Mouse (Mus musculus) small intestine, adult 2 months (tissue): Measurements from ENCODE around the gene Slc8a1. TPM values are rescaled to one million over a fixed set of nuclear protein-coding genes. Genes with fewer than 3 reads are reported as not detected.

Source experiments
- H3K27ac ChIP-seq: fragments of 200-500 bp; 2 replicates; pipeline ENCODE4 v1.5.1; 2012; ENCODE audit warnings: low read depth, low read length, control low read depth, inconsistent platforms; ENCODE audit not compliant: insufficient read depth
- H3K27me3 ChIP-seq: fragments of 200-500 bp; 2 replicates; pipeline ENCODE4 v1.6.1; 2012; ENCODE audit warnings: mild to moderate bottlenecking, moderate library complexity, low read length, inconsistent platforms; ENCODE audit not compliant: control insufficient read depth, insufficient read depth
- H3K36me3 ChIP-seq: fragments of 200-500 bp; 2 replicates; pipeline ENCODE4 v1.6.1; 2012; ENCODE audit warnings: mild to moderate bottlenecking, low read length, control low read depth, inconsistent platforms; ENCODE audit not compliant: control insufficient read depth, insufficient read depth
- H3K4me1 ChIP-seq: fragments of 200-500 bp; 2 replicates; pipeline ENCODE4 v1.6.1; 2012; ENCODE audit warnings: low read length, inconsistent platforms, mixed read lengths; ENCODE audit not compliant: control insufficient read depth, insufficient read depth, insufficient read length
- H3K4me3 ChIP-seq: fragments of 200-500 bp; 2 replicates; pipeline ENCODE4 v1.5.1; 2012; ENCODE audit warnings: low read depth, mild to moderate bottlenecking, control low read depth, inconsistent platforms, low read length, moderate library complexity
- CTCF ChIP-seq: fragments of 200-500 bp; IDR thresholded peaks from 2 replicates; pipeline ENCODE4 v1.5.1; 2012; ENCODE audit warnings: low read depth, mild to moderate bottlenecking, control low read depth, inconsistent platforms, low read length, moderate library complexity, mixed read lengths; ENCODE audit not compliant: insufficient replicate concordance, insufficient read length; ENCODE audit errors: extremely low read depth
- POLR2A ChIP-seq: fragments of 200-500 bp; IDR thresholded peaks from 2 replicates; pipeline ENCODE4 v1.6.1; 2012; ENCODE audit warnings: low read depth, mild to moderate bottlenecking, control low read depth, inconsistent platforms, low read length, moderate library complexity
- WGBS: fragments of 180-500 bp; shearing (Covaris S2); methylation state at CpG from one replicate; pipeline ENCODE4 v1.1.7; 2018; 5-methylcytosine and 5-hydroxymethylcytosine counted together
- polyA plus RNA-seq: library from polyadenylated mRNA; depleted of rRNA; stranded (reverse); fragments of >200 nt; gene quantifications from 2 replicates; pipeline ENCODE4 v1.2.3, GENCODE M21; 2012

Slc8a1 gene
- polyA plus RNA-seq, 1 experiment, result 1.0 TPM

- Histone ChIP-seq H3K27me3 (no peaks in the 10 kb centered on the region), H3K4me1 (no peaks in the 10 kb centered on the region), H3K4me3 (no peak overlapping the region), H3K36me3 (no peaks in the 10 kb centered on the region), H3K27ac (peak overlapping the region; percentile 25; the same call in 1 of the 2 replicates)
- WGBS, result 78% methylated on average over 2 of the region's 2 CpGs
- TF ChIP-seq CTCF (no peak), POLR2A (no peak)
Observed at GRCm38 (mm10) chr17:81737779-81738178, 398 bp downstream of the Slc8a1 start.

DNA sequence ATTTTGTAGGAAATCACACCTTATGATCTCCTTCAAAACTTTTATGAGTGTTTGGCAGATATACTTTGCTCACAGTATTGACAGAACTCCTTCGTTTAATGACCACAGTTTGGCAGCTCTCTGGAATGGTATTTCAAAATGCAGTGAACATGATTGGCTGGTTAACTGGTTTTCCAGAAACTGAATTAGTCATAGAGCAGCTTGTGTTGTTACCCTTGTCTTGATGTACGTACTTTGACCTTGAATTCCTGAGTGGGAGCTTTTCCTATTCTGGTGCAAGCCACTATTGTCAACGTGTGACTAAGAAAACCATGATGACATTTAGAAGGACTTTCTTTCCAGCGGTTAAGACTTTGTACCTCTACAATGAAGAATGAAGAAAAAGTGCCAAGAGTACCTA, 868 bp downstream of the Slc8a1 start:
- no peaks in the 10 kb centered on the region for H3K36me3 ChIP-seq
- no peaks in the 10 kb centered on the region for H3K4me1 ChIP-seq
- H3K27me3 ChIP-seq, result no peaks in the 10 kb centered on the region
- H3K27ac ChIP-seq, result no peak overlapping the region
- H3K4me3 ChIP-seq, result no peak overlapping the region
- WGBS, result 61% methylated on average over 4 of the region's 4 CpGs
- no peak for TF ChIP-seq CTCF
- TF ChIP-seq POLR2A, result no peak

- Histone ChIP-seq H3K4me1 (no peaks in the 10 kb centered on the region), H3K27ac (no peak overlapping the region), H3K4me3 (no peak overlapping the region), H3K36me3 (no peaks in the 10 kb centered on the region), H3K27me3 (no peaks in the 10 kb centered on the region)
- 43% methylated on average over 2 of the region's 2 CpGs for WGBS
- no peak for TF ChIP-seq CTCF
- TF ChIP-seq POLR2A, result no peak
Observed at GRCm38 (mm10) chr17:81735583-81735982, 2.6 kb downstream of the Slc8a1 start.

DNA sequence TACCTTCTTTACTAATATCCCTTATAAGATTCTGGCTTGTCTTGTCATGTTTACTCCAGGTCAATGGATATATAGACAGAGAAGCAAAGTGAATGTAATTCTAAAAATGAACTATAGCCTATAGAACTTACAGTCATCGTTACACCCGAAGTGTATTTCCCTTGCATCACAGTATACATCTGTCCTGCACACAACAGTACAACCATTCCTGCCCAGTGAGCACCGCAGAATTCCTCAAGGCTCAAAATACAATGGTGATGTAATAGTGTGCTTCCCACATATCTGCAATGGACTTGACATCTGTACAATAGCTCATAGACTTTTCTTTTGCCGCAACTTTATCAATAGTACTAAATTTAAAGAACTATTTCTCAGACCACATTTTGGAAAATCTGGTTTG, 8.3 kb downstream of the Slc8a1 start:
- Histone ChIP-seq H3K27ac (no peak overlapping the region), H3K4me1 (no peaks in the 10 kb centered on the region), H3K36me3 (no peaks in the 10 kb centered on the region), H3K27me3 (no peaks in the 10 kb centered on the region), H3K4me3 (no peak overlapping the region)
- TF ChIP-seq POLR2A (no peak), CTCF (no peak)
- WGBS, result 93% methylated on average over 4 of the region's 4 CpGs

- Histone ChIP-seq H3K36me3 (no peaks in the 10 kb centered on the region), H3K4me3 (no peak overlapping the region), H3K4me1 (no peaks in the 10 kb centered on the region), H3K27ac (no peak overlapping the region), H3K27me3 (no peaks in the 10 kb centered on the region)
- 58% methylated on average over 1 of the region's 1 CpGs for WGBS
- no peak for TF ChIP-seq CTCF
- no peak for TF ChIP-seq POLR2A
Observed at GRCm38 (mm10) chr17:81712273-81712751, 25.9 kb downstream of the Slc8a1 start.

- H3K27ac ChIP-seq, result no peak overlapping the region
- 56% methylated on average over 3 of the region's 3 CpGs for WGBS
- H3K4me1 ChIP-seq, result no peaks in the 10 kb centered on the region
- no peaks in the 10 kb centered on the region for H3K27me3 ChIP-seq
- TF ChIP-seq POLR2A, result no peak
- no peak for TF ChIP-seq CTCF
- no peak overlapping the region for H3K4me3 ChIP-seq
- no peaks in the 10 kb centered on the region for H3K36me3 ChIP-seq
Observed at GRCm38 (mm10) chr17:81704761-81705160, 33.4 kb downstream of the Slc8a1 start.

DNA sequence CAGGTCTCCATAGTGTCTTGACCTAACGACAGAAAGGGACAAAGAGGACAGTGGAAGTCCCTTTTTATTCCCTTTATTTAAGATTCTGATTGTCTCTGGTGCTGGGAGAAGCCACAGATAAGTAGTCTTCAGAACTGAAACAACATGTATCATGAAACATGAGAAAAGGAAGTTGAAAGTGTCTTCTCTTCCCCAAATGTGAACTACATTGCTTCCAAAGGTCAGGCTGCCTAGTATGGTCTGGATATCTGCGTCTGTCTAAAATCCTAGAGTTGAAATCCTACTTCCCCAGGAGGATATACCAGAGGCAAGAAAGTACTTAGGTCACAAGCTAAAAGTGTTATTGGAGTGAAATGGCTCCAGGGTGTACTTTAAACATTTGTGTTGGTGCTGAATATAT, 34.9 kb downstream of the Slc8a1 start:
- no peak overlapping the region for H3K27ac ChIP-seq
- TF ChIP-seq POLR2A (no peak), CTCF (no peak)
- 66% methylated on average over 2 of the region's 2 CpGs for WGBS

More for the DNA sequence above, 34.9 kb downstream of the Slc8a1 start:
- Histone ChIP-seq H3K4me1 (no peaks in the 10 kb centered on the region), H3K27me3 (no peaks in the 10 kb centered on the region), H3K4me3 (no peak overlapping the region), H3K36me3 (no peaks in the 10 kb centered on the region)
